Mouse (Mus musculus) liver, embryonic 14.5 days (tissue): ENCODE data around the gene Sh3glb2. TPM values are rescaled to one million over a fixed set of nuclear protein-coding genes. Genes with fewer than 3 reads are reported as not detected.

Source experiments
- ATAC-seq: fragments of 200-750 bp; cut with Nextera tagmentation; 2 replicates; pipeline ENCODE4 v1.8.0; 2017; ENCODE audit warnings: moderate number of reproducible peaks, mild to moderate bottlenecking, moderate library complexity; ENCODE audit not compliant: insufficient read depth
- DNase-seq, 3 experiments: peaks; one replicate each; pipeline ENCODE4 v3.0.0-alpha.2; 2012 to 2013; ENCODE audit warnings: low read depth in 3 of 3, low spot score in 3 of 3
- H3K27ac ChIP-seq: fragments of 300-500 bp; sonication (generic); 2 replicates; pipeline ENCODE4 v1.5.1; 2014; ENCODE audit warnings: moderate library complexity, mild to moderate bottlenecking, control low read depth, inconsistent platforms
- H3K27me3 ChIP-seq: fragments of 300-500 bp; sonication (generic); 2 replicates; pipeline ENCODE4 v1.6.1; 2014; ENCODE audit warnings: mild to moderate bottlenecking, low read length, moderate library complexity; ENCODE audit not compliant: control insufficient read depth, insufficient read depth
- H3K36me3 ChIP-seq: fragments of 300-500 bp; sonication (generic); replicated peaks from 2 replicates; pipeline ENCODE4 v1.6.1; 2014; ENCODE audit warnings: low read depth; ENCODE audit not compliant: control insufficient read depth, insufficient read depth
- H3K4me1 ChIP-seq, 2 experiments: fragments of 200-500 bp in 1 of 2; fragments of 300-500 bp in 1 of 2; sonication (generic) in 1 of 2; replicated peaks; 2 replicates each; pipeline ENCODE4 v1.6.1; 2012 to 2014; ENCODE audit warnings: antibody characterized with exemption in 1 of 2, inconsistent platforms in 1 of 2, low read length in 1 of 2; ENCODE audit not compliant: control insufficient read depth in 2 of 2, insufficient read depth in 2 of 2
- H3K4me2 ChIP-seq: fragments of 300-500 bp; sonication (generic); 2 replicates; pipeline ENCODE4 v1.6.1; 2014; ENCODE audit warnings: low read depth, mild to moderate bottlenecking, control low read depth, moderate library complexity
- H3K4me3 ChIP-seq, 2 experiments: fragments of 200-500 bp in 1 of 2; fragments of 300-500 bp in 1 of 2; sonication (generic) in 1 of 2; 2 replicates each; pipeline ENCODE4 v1.5.1; 2012 to 2014; ENCODE audit warnings: low read depth in 2 of 2, low read length in 2 of 2, mild to moderate bottlenecking in 2 of 2, control low read depth in 1 of 2, inconsistent platforms in 1 of 2, moderate library complexity in 1 of 2; ENCODE audit not compliant: insufficient read depth in 1 of 2
- H3K9ac ChIP-seq: fragments of 300-500 bp; sonication (generic); replicated peaks from 2 replicates; pipeline ENCODE4 v1.6.1; 2014; ENCODE audit warnings: mild to moderate bottlenecking, control low read depth, moderate library complexity
- H3K9me3 ChIP-seq: fragments of 300-500 bp; sonication (generic); 2 replicates; pipeline ENCODE4 v1.6.1; 2016; ENCODE audit warnings: low read length, mixed read lengths; ENCODE audit not compliant: control insufficient read depth
- CTCF ChIP-seq: IDR thresholded peaks from 2 replicates; pipeline ENCODE4 v1.5.1; 2016; ENCODE audit warnings: antibody characterized with exemption, low read depth, control low read depth
- EP300 ChIP-seq: IDR thresholded peaks from 2 replicates; pipeline ENCODE4 v1.6.1; 2016; ENCODE audit warnings: antibody characterized with exemption, low read depth
- WGBS: fragments of 180-500 bp; shearing (Covaris S2); extraction: QIAGEN DNeasy Blood & Tissue Kit; methylation state at CpG from one replicate; pipeline ENCODE4 v1.1.7; 2014; ENCODE audit not compliant: insufficient replicate concordance; 5-methylcytosine and 5-hydroxymethylcytosine counted together
- polyA plus RNA-seq, 2 experiments: library from polyadenylated mRNA; depleted of rRNA in 1 of 2; stranded (reverse) in 1 of 2; unstranded in 1 of 2; fragments of >200 nt; fragmentation: Nextera tagmentation in 1 of 2; extraction: Ambion mirVana in 1 of 2; gene quantifications; 2 replicates each; pipeline versions ENCODE4 v1.2.1 to v1.2.3; 2012 to 2014

The Sh3glb2 gene
- polyA plus RNA-seq, 2 experiments: 13.6 to 22.2 TPM

DNA sequence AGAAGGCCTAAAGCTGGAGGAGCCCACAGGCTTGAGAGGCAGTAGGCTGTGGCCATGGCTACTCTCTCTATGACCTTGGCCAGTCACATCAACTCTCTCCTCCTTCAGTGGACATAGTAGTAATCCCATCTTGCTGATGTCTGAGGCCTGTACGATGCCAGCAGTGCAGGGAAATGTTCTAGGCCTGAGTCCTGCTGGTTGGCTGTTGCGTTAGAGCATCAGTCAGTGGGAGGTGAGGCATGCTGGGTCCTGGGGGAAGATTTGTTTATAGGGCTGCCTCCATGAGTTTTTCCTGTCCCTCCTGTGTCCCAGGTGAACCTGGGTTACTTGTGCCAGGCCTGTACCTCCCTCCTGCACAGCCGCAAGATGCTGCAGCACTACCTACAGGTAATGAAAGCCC lies 17.1 kb downstream of the Sh3glb2 start:
- Histone ChIP-seq H3K27ac (no peak overlapping the region), H3K4me1 (no peaks in the 10 kb centered on the region), H3K4me2 (no peak overlapping the region), H3K9ac (no peak overlapping the region), H3K4me3 (no peak overlapping the region), H3K27me3 (no peaks in the 10 kb centered on the region), H3K36me3 (peaks cover 53% of the 10 kb centered on the region), H3K9me3 (no peaks in the 10 kb centered on the region)
- WGBS: 89% methylated on average over 3 of the region's 3 CpGs
- no peak for DNase-seq
- TF ChIP-seq EP300: no peak
- TF ChIP-seq CTCF: no peak
- no peak for ATAC-seq

DNA sequence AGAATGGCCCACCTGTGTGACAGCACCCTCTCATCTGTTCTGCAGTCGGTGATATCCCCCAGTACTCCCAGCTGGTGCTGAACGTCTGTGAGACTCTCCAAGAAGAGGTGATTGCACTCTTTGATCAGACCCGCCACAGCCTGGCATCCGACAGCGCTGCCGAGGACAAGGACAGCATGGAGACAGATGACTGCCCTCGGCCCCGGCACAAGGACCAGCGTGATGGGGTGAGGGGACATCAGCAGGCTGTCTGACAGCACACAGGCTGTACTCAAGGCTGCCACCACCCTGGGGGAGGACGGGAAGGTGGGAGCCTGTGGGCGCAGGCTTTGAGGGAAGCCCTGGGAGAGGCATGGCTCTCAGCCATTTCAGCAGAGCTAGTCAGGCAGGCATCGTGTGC lies 22.0 kb downstream of the Sh3glb2 start:
- no peaks in the 10 kb centered on the region for H3K4me1 ChIP-seq
- H3K4me3 ChIP-seq: no peak overlapping the region
- DNase-seq (no peak), ATAC-seq (no peak)
- peaks cover 60% of the 10 kb centered on the region for H3K36me3 ChIP-seq
- no peak overlapping the region for H3K9ac ChIP-seq
- TF ChIP-seq EP300 (no peak), CTCF (no peak)
- H3K27me3 ChIP-seq: no peaks in the 10 kb centered on the region
- no peaks in the 10 kb centered on the region for H3K9me3 ChIP-seq
- 83% methylated on average over 12 of the region's 12 CpGs for WGBS
- no peak overlapping the region for H3K27ac ChIP-seq
- no peak overlapping the region for H3K4me2 ChIP-seq

DNA sequence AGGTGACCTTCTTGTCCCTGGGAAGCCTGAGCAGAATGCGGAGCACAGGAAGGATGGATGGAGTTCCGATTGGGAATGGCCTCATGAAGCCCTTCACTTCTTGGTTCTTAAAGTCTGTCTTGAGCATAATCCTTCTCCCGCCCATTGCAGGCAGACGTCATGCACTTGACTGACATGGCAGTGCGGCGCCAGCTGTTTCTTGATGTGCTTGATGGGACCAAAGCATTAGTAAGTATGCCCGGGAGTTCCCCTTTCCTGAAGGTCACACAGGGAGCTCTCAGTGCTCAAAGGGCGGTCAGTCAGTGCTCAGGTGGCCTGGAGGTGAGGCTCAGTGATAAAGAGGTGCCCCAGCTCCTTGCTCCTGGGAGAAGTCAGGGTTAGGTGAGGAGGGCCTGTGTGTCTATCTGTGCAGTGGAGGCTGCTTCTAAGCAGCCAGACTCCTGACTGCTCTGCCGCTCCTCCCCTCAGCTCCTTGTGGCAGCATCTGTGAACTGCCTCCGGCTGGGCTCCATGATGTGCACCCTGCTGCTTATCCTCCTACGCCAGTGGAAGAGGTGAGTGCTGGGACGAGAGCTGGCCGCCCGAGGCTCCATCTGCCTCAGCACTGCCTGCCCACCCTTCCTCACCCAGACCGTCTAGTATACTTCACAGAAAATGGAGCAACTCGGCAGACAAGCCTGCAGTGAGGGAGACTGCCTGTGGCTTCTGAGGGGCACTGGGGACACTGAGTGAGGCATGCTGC lies 22.8 kb downstream of the Sh3glb2 start:
- Histone ChIP-seq H3K4me1 (no peaks in the 10 kb centered on the region), H3K27ac (no peak overlapping the region), H3K27me3 (no peaks in the 10 kb centered on the region), H3K4me2 (no peak overlapping the region), H3K36me3 (peaks cover 61% of the 10 kb centered on the region), H3K4me3 (no peak overlapping the region), H3K9me3 (no peaks in the 10 kb centered on the region), H3K9ac (no peak overlapping the region)
- WGBS: 85% methylated on average over 16 of the region's 16 CpGs
- TF ChIP-seq EP300: no peak
- no peak for DNase-seq
- ATAC-seq: no peak

DNA sequence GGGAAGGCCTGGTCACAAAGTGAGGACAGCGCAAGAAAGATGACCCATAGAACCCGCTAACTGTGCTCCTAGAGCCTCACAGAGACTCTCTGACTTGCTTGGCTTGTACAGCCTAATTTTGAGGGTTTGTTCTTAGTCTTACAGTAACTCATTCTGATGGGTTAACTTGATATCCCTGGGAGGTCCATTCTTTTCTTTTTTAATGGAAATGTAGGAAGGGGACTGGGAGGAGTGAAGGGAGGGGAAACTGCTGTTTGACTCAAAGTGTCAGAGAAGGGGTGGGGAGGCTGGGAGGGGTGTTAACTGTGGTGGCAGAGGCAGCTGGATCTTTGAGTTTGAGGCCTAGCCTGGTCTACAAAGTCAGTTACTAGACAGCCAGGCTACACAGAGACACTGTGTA lies 23.8 kb downstream of the Sh3glb2 start:
- Histone ChIP-seq H3K4me1 (no peaks in the 10 kb centered on the region), H3K4me2 (no peak overlapping the region), H3K4me3 (no peak overlapping the region), H3K9me3 (no peaks in the 10 kb centered on the region), H3K36me3 (peaks cover 64% of the 10 kb centered on the region), H3K27me3 (no peaks in the 10 kb centered on the region), H3K9ac (no peak overlapping the region), H3K27ac (no peak overlapping the region)
- TF ChIP-seq CTCF (no peak), EP300 (no peak)
- WGBS: 85% methylated on average over 2 of the region's 2 CpGs
- DNase-seq: no peak
- no peak for ATAC-seq

DNA sequence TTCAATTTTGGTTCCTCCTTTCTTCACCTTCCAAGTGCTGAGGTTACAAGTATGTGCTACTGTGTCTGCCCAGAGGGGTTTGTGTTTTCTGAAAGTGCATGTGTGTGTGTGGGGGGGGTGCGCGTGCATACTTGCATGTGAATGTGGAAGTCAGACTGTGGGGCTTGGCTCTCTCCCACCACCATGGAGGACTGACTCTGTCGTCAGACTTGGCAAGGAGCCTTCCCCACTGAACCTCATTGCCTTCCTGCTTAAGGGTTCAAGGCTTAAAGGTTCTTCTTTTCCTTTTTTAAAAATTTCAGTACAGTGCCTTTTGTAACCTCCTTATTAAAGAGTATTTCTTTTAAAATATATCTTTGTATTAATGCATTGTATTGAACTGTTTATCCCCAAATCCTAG lies 30.3 kb downstream of the Sh3glb2 start:
- Histone ChIP-seq H3K4me2 (no peak overlapping the region), H3K9ac (no peak overlapping the region), H3K4me1 (no peaks in the 10 kb centered on the region), H3K4me3 (no peak overlapping the region), H3K36me3 (peaks cover 77% of the 10 kb centered on the region), H3K27me3 (no peaks in the 10 kb centered on the region), H3K9me3 (no peaks in the 10 kb centered on the region), H3K27ac (no peak overlapping the region)
- ATAC-seq: no peak
- 80% methylated on average over 3 of the region's 3 CpGs for WGBS
- DNase-seq: no peak
- TF ChIP-seq CTCF: no peak
- no peak for TF ChIP-seq EP300
